Mouse (Mus musculus): ENCODE data around the gene Arhgef28.

- TF ChIP-seq CTCF (IDR thresholded peaks at IDR 0.05; ENCODE audit: low read depth) (no peak), EP300 (IDR thresholded peaks at IDR 0.05; ENCODE audit: low read depth) (no peak)
Measured at GRCm38 (mm10) chr13:97926371-97926770, 279.9 kb downstream of the Arhgef28 start.

All from liver, embryonic 14.5 days (tissue).